Mouse (Mus musculus): ENCODE data around the gene Atp1b2.

The Atp1b2 gene

GRCm38 (mm10) chr11:69606832-69607231 lies 1.1 kb upstream of the Atp1b2 start:
- no peak for DNase-seq

DNA sequence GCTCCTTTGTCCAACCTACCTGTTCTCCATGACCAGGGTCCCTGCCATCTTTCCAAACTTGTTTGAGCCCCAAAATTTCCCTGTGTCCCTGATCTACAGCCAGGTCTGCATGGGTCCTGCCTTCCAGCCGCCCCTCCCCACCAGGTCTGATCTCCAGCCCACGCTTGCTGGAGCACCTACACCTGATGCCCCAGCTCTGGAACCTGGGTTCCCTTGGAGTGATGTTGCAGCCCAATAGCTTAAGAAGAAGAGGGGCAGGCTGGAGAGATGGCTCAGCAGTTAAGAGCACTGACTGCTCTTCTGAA lies 701 bp upstream of the Atp1b2 start:
- no peak for DNase-seq

DNA sequence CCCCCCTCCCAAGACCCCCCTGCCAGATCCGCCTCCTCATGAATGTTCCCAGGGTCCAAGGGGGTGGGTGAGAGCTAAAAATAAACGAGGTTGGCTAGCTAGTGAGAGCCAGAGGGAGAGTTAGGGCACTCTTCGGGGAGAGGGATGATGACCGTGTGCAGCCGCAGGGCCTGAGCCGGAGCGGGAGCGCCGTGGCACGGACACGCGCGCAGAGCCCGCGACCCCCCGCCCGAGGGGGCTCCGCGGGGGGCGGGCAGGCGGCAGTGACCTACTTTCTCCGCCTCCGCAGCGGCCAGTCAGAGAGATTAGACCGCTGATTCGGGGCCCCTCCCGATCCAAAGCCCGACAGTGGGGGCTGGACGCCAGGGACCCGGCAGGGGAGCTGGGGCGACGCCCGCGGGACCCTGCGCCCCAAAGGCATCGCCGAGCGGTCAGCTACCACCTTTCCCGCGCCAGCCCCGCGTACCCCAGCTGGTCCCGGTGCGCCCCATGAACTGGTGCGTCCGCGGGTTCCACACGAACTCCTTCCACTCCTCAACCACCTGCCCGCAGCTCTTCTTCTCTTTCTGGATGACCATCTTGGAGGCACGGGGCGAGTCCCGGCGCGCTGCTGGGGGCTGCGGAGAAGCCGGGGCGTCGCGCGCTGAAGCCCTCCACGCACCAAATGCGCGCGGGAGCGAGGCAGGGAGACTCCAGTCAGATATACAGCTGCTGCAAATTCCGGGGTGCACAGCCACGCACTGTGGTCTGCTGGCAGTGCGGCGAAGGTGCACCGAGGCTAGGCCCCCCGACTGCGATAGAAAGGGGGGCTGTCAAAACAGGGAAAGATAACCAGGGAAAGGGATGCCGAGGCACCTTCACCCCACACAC lies 712 bp downstream of the Atp1b2 start:
- DNase-seq = peak; percentile 85

- DNase-seq = no peak
Measured at GRCm38 (mm10) chr11:69604347-69604746, 1.4 kb downstream of the Atp1b2 start.

GRCm38 (mm10) chr11:69603516-69603915 lies 2.2 kb downstream of the Atp1b2 start:
- no peak for DNase-seq

- DNase-seq = no peak
Measured at GRCm38 (mm10) chr11:69601768-69602167, 4.0 kb downstream of the Atp1b2 start.

- no peak for DNase-seq
Measured at GRCm38 (mm10) chr11:69600098-69600497, 5.6 kb downstream of the Atp1b2 start.

DNA sequence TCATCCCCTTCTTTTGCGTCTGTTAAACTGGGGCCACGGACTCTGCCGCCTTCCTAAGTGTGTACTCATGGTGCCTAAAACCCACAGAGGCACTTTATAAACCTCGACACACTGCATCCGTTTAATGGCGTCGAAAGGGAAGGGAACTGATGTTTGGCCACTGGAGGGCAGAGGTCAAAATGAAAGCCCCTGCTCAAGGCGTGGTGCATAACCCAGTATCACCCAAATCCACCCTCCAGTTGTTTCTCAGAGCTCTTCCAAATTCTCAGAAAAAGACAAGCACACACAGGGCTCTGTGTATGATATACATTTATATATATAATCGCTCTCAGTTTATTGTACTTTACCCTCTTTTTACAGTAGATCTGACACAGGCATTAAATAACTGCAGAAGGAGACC lies 6.3 kb downstream of the Atp1b2 start:
- no peak for DNase-seq

GRCm38 (mm10) chr11:69594853-69595252 lies 10.9 kb downstream of the Atp1b2 start:
- no peak for DNase-seq

GRCm38 (mm10) chr11:69592799-69593198 lies 12.9 kb downstream of the Atp1b2 start:
- DNase-seq = no peak

DNA sequence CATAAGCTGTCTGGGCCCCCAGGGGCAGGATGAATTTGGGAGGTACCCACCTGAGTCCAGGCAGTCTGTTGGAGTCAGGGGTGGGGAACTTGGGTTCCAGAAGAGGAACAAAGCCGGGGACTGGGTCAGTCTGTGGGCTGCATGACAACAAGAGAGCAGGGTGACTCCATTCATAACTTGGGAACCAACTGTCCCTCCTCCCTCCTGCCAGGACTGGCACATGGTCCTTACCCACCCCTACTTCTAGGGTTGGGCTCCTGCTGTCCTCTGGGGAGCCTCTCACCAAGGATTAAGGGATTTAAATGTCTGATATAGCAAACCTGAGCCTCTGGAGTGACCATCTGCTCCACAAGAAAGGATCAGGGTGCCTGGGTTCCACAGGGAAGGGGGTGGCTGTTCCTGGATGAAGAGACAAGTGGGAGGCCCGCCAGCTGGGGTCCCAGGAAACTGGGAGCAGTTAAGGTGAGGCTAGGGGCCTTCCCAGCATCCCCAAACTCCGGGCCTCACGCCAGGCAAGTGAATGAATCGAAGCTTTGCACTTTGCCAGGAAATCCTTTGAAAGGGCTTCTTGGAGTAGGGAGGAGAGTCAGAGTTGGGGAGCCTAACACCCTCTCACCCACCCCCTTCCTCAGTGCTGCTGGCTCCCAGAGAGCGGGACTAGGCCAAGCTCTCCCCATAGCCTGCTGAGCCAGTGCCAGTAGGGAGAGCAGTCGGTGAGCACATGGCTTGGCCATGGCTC lies 13.7 kb downstream of the Atp1b2 start:
- DNase-seq = no peak

DNA sequence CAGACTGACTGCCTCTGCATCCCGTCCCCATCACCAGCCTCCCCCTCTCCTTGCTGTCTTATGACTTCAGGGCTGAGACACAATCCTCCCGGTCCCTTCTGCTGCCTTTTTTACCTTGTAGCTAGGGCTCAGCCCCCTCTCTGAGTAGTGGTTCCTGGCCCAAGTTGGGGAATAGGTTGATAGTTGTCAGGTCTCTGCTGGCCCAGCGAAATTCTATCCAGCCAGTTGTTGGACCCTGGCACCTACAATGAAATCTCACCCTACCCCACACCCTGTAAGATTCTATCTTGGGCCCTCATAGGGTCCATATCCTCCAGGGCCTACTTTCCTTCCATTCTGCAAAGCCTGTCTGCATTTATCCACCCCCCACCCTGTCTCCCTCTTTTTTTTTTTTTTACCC lies 14.3 kb downstream of the Atp1b2 start:
- DNase-seq = no peak

- DNase-seq = no peak
Measured at GRCm38 (mm10) chr11:69590622-69591021, 15.1 kb downstream of the Atp1b2 start.

DNA sequence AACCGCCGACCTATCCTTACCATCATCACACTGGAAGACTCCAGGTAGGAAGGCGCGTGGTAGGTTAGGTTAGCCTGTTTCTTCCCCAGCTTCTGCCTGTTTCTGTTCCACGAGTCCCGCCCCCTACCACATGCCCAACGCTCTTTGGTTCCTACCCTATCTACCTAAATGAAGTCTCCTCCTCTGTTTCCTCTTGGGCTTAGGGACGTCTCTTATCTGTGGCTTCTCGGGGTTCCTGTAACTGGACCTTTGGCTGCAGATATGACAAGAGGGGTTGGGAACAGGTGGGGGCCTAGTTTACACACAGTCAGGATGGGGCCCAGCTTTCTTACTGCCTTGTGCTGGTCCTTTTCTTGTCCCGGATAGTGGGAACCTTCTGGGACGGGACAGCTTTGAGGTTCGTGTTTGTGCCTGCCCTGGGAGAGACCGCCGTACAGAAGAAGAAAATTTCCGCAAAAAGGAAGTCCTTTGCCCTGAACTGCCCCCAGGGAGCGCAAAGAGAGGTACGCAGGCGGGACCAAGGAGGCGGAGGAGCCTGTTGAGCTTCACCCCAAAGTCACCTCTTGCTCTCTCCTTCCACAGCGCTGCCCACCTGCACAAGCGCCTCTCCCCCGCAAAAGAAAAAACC lies 16.4 kb downstream of the Atp1b2 start:
- DNase-seq = peak; percentile 16

DNA sequence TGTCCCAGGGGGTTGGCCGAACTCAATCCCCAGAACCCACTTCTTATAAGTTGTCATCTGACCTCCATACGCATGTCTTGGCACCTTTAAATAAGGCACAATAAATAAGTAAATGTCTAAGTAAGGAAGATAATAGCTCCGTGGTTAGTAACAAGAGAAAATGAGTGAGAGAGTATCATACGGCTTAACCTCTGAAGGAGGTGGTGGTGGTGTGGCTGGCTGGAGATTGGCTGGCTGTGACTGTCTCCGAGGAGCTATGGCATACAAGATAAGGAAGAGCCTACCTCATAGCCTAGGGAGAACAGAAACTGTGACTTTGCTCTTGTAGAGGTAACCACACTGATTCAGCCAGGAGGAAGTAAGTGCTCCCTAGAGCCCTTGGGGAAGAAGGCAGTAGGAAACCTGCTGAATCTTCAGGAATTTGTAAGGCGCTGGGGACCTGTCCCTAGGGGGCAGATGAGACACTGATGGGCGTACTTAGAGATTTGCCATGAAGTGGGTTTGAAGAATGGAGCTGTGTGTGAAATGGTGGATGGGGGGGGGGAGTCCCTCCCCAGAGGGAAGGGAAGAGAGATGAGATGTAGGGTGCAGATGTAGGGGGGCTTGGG lies 19.9 kb downstream of the Atp1b2 start:
- no peak for DNase-seq

DNA sequence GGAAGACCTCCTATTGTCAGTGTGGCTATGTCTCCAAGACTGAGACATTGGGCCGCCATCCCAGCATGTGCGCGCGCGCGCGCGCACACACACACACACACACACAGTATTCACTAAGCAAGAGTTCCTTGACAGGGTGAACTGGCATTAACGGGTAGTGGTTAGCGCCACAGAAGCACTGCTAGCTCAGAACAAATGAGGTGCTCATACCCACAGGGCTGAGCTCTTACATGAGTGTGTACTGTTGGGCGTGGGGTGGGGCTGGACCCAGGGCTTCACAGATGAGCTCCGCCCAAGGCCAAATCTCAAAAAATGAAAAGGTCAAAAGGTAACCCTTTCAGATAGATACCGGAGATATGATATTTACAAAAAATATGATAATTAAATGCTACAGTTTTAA lies 20.8 kb downstream of the Atp1b2 start:
- DNase-seq = peak; percentile 31

DNA sequence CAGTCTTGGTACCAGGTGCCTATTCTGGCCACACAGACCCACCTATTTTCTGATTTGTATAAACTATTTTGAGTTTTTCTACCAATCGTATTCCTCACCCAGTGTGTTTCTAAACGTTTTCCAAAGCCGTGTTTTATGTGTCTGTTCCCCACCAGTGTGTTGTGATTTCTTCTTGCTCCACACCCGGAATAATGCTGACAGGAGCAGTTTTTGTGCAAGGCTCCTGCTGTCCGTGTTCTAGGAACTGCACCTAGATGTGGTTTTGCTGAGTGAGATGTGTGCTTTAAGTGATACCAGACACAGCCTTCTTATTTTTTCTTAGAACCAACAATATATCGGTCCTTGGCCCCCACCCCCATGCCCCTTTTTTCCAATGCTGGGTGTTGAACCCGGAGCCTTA lies 21.7 kb downstream of the Atp1b2 start:
- peak; percentile 23 for DNase-seq

GRCm38 (mm10) chr11:69582230-69582805 lies 23.4 kb downstream of the Atp1b2 start:
- DNase-seq = peak; percentile 46

GRCm38 (mm10) chr11:69581814-69582213 lies 23.9 kb downstream of the Atp1b2 start:
- no peak for DNase-seq

- DNase-seq = peak; percentile 93
Measured at GRCm38 (mm10) chr11:69581147-69581688, 24.5 kb downstream of the Atp1b2 start.

- DNase-seq = no peak
Measured at GRCm38 (mm10) chr11:69580572-69581146, 25.1 kb downstream of the Atp1b2 start.

DNA sequence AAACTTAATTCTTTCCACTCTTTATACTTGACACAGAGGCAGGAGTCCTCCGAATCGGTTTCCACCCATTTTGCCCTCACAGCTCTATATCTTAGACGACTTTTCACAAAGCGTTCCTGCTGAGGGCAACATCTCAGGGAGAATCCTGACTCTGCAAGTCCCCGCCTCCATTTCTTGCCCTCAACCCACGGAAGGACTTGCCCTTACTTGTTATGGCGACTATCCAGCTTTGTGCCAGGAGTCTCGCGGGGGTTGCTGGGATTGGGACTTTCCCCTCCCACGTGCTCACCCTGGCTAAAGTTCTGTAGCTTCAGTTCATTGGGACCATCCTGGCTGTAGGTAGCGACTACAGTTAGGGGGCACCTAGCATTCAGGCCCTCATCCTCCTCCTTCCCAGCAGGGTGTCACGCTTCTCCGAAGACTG lies 25.6 kb downstream of the Atp1b2 start, which contains the start of the genes Wrap53 and Trp53:
Gene Wrap53, minus strand, starts transcription at position 165 of the 424 bp plus-strand sequence.
Gene Trp53, plus strand, starts transcription at position 269 of the 424 bp plus-strand sequence.
- peak; percentile 95 for DNase-seq

Data from cerebellum, adult 9-10 months (tissue).